Mouse (Mus musculus) layer of hippocampus, postnatal 25 days (tissue): ENCODE data around the gene Nudcd3. TPM values are rescaled to one million over a fixed set of nuclear protein-coding genes. Genes with fewer than 3 reads are reported as not detected.

Experiments
- DNase-seq, 2 experiments: peaks; one replicate each; pipeline ENCODE4 v3.0.0; 2022; ENCODE audit warnings: mixed read lengths in 2 of 2, low spot score in 1 of 2; ENCODE audit errors: extremely low spot score in 1 of 2
- total RNA-seq, 2 experiments: library from RNA; stranded (reverse); gene quantifications; 2 replicates each; pipeline ENCODE4 v1.2.3; 2021

Nudcd3 gene
- total RNA-seq, 2 experiments from 2014 or later: 111 to 113 TPM

- no peak for DNase-seq
Measured at GRCm38 (mm10) chr11:6179194-6179593, 21.0 kb downstream of the Nudcd3 start.

GRCm38 (mm10) chr11:6178673-6179166, 21.5 kb downstream of the Nudcd3 start:
- no peak for DNase-seq

- no peak for DNase-seq
Measured at GRCm38 (mm10) chr11:6177781-6178420, 22.3 kb downstream of the Nudcd3 start.

- DNase-seq: no peak
Measured at GRCm38 (mm10) chr11:6175506-6175905, 24.7 kb downstream of the Nudcd3 start.

GRCm38 (mm10) chr11:6174719-6175118, 25.5 kb downstream of the Nudcd3 start:
- no peak for DNase-seq

- no peak for DNase-seq
Measured at GRCm38 (mm10) chr11:6169041-6169663, 31.1 kb downstream of the Nudcd3 start.

- no peak for DNase-seq
Measured at GRCm38 (mm10) chr11:6166351-6166750, 33.9 kb downstream of the Nudcd3 start.

- DNase-seq: no peak
Measured at GRCm38 (mm10) chr11:6165391-6166081, 34.7 kb downstream of the Nudcd3 start.

GRCm38 (mm10) chr11:6164781-6165180, 35.4 kb downstream of the Nudcd3 start:
- DNase-seq: no peak

- DNase-seq: no peak
Measured at GRCm38 (mm10) chr11:6163706-6164105, 36.5 kb downstream of the Nudcd3 start.

- no peak for DNase-seq
Measured at GRCm38 (mm10) chr11:6163062-6163461, 37.2 kb downstream of the Nudcd3 start.

GRCm38 (mm10) chr11:6161549-6161948, 38.7 kb downstream of the Nudcd3 start:
- DNase-seq: no peak

GRCm38 (mm10) chr11:6160663-6161271, 39.4 kb downstream of the Nudcd3 start:
- DNase-seq: no peak

GRCm38 (mm10) chr11:6159704-6160275, 40.4 kb downstream of the Nudcd3 start:
- DNase-seq: no peak

GRCm38 (mm10) chr11:6158515-6158914, 41.7 kb downstream of the Nudcd3 start:
- DNase-seq: no peak

- no peak for DNase-seq
Measured at GRCm38 (mm10) chr11:6157119-6157518, 43.1 kb downstream of the Nudcd3 start.

GRCm38 (mm10) chr11:6156651-6157050, 43.6 kb downstream of the Nudcd3 start:
- no peak for DNase-seq

- DNase-seq: no peak
Measured at GRCm38 (mm10) chr11:6154211-6154701, 46.0 kb downstream of the Nudcd3 start.

GRCm38 (mm10) chr11:6152864-6153263, 47.4 kb downstream of the Nudcd3 start:
- no peak for DNase-seq

- no peak for DNase-seq
Measured at GRCm38 (mm10) chr11:6138233-6138950, 61.8 kb downstream of the Nudcd3 start.
